Mouse (Mus musculus) ES-E14 (cell line): ENCODE measurements around the gene Cog7.

ENCODE experiments used
- HCFC1 ChIP-seq: IDR thresholded peaks from 2 replicates; pipeline ENCODE4 v1.6.1; 2012; ENCODE audit warnings: low read length, inconsistent platforms, borderline replicate concordance; ENCODE audit not compliant: insufficient read depth
- ZC3H11A ChIP-seq: IDR thresholded peaks from 2 replicates; pipeline ENCODE4 v1.6.1; 2012; ENCODE audit warnings: low read depth, mild to moderate bottlenecking, inconsistent platforms, low read length, borderline replicate concordance
- ZNF384 ChIP-seq: IDR thresholded peaks from 2 replicates; pipeline ENCODE4 v1.6.1; 2012; ENCODE audit warnings: low read depth, low read length, inconsistent platforms

DNA sequence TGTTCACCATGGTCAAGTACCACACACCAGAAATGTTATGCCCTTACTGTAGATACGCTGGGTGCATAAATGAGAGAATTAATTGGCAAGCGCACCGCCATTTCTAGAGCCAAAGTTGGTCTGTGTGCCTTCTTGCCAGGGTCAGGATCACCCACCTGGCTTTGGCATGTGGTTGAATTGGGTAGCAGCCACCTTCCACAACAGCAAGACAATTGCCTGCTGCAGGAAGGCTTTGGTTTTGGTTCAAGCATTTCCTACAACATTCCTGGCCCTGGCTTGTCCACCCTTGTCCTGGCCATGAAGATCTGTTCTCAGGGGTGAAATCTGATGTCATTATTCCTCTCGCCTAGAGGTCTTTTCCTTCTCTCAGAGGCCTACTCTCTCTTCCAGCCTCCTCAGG lies 30.9 kb upstream of the Cog7 start:
- TF ChIP-seq HCFC1 (no peak), ZNF384 (no peak), ZC3H11A (no peak)
